Mouse (Mus musculus): ENCODE measurements at regions not wholly inside any gene's neighbourhood (a gene's known extent, or its start where the extent isn't known, plus 50 kb on each side); places are given as distances from the start of the nearest gene placed in this dataset.

DNA sequence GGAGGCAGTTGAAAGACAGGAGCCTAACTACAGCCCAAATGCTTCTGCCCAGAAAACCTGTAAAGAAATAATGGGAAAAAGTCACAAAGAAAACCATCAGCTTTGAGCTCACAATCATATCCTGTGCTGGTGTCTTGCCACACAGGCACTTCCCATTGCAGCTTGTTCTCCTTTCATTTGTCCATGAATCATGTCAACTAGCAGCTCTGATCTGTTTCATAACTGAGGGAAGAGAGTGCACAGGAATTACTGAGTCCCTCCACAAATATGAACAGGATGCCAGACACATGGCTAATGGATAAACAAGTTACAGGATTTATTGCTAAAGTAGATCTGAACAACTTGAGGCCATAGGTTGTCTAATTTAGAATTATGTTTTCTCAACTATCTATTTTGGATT, 286.2 kb downstream of the Rnf144a start:
- TF ChIP-seq MAFK (IDR thresholded peaks at IDR 0.05; ENCODE audit: insufficient read depth, low read depth, low read length) (no peak), ZNF384 (IDR thresholded peaks at IDR 0.05; ENCODE audit: low read depth, low read length) (no peak)
